Mouse (Mus musculus): ENCODE measurements around the gene Tmem164. TPM values are rescaled to one million over a fixed set of nuclear protein-coding genes. Genes with fewer than 3 reads are reported as not detected.

Tmem164 gene
- polyA plus RNA-seq, 1 experiment = 14.5 TPM

GRCm38 (mm10) chrX:142830572-142830971, 149.4 kb downstream of the Tmem164 start:
- no peaks in the 10 kb centered on the region for H3K36me3 ChIP-seq (ENCODE audit: control insufficient read depth, insufficient read depth)
- H3K27me3 ChIP-seq (ENCODE audit: control insufficient read depth, insufficient read depth, insufficient read length) = no peaks in the 10 kb centered on the region
- H3K4me3 ChIP-seq = no peak overlapping the region
- H3K79me2 ChIP-seq (ENCODE audit: control insufficient read depth, insufficient read depth) = no peaks in the 10 kb centered on the region
- H3ac ChIP-seq (ENCODE audit: control insufficient read depth, insufficient read length) = no peak overlapping the region
- H3K4me2 ChIP-seq (ENCODE audit: low read depth) = no peak overlapping the region
- TF ChIP-seq E2F4 (IDR thresholded peaks at IDR 0.05; ENCODE audit: insufficient read depth) (no peak), POLR2AphosphoS2 (IDR thresholded peaks at IDR 0.05; ENCODE audit: insufficient read length, low read depth) (no peak), REST (IDR thresholded peaks at IDR 0.05; ENCODE audit: insufficient read depth, insufficient read length) (no peak), USF1 (IDR thresholded peaks at IDR 0.05; ENCODE audit: low read depth) (no peak), MYOD1 (IDR thresholded peaks at IDR 0.05; ENCODE audit: control insufficient read depth in 1 of 3, insufficient read length in 2 of 3, low read depth in 2 of 3) (no peak), MAX (IDR thresholded peaks at IDR 0.05; ENCODE audit: low read depth) (no peak), SRF (IDR thresholded peaks at IDR 0.05; ENCODE audit: control insufficient read depth, insufficient read length, low read depth) (no peak), TCF3 (IDR thresholded peaks at IDR 0.05; ENCODE audit: insufficient read length, low read depth) (no peak), POLR2A (IDR thresholded peaks at IDR 0.05; ENCODE audit: insufficient read length, low read depth) (no peak), MYOG (IDR thresholded peaks at IDR 0.05; ENCODE audit: control insufficient read depth in 1 of 3, insufficient read depth in 1 of 3, insufficient read length in 2 of 3, low read depth in 2 of 3) (no peak), TCF12 (IDR thresholded peaks at IDR 0.05; ENCODE audit: insufficient read depth, poor library complexity, severe bottlenecking) (no peak), CEBPB (IDR thresholded peaks at IDR 0.05; ENCODE audit: insufficient read depth, poor library complexity, severe bottlenecking) (no peak)

- Histone ChIP-seq H3K4me3 (no peak overlapping the region), H3ac (ENCODE audit: control insufficient read depth, insufficient read length) (no peak overlapping the region), H3K79me2 (ENCODE audit: control insufficient read depth, insufficient read depth) (no peaks in the 10 kb centered on the region), H3K4me2 (ENCODE audit: low read depth) (no peak overlapping the region), H3K27me3 (ENCODE audit: control insufficient read depth, insufficient read depth, insufficient read length) (no peaks in the 10 kb centered on the region), H3K36me3 (ENCODE audit: control insufficient read depth, insufficient read depth) (no peaks in the 10 kb centered on the region)
- TF ChIP-seq POLR2AphosphoS2 (IDR thresholded peaks at IDR 0.05; ENCODE audit: insufficient read length, low read depth) = no peak
- no peak for TF ChIP-seq USF1 (IDR thresholded peaks at IDR 0.05; ENCODE audit: low read depth)
- TF ChIP-seq POLR2A (IDR thresholded peaks at IDR 0.05; ENCODE audit: insufficient read length, low read depth) = no peak
- no peak for TF ChIP-seq REST (IDR thresholded peaks at IDR 0.05; ENCODE audit: insufficient read depth, insufficient read length)
- no peak for TF ChIP-seq TCF3 (IDR thresholded peaks at IDR 0.05; ENCODE audit: insufficient read length, low read depth)
- no peak for TF ChIP-seq TCF12 (IDR thresholded peaks at IDR 0.05; ENCODE audit: insufficient read depth, poor library complexity, severe bottlenecking)
Observed at GRCm38 (mm10) chrX:142832221-142832620, 151.0 kb downstream of the Tmem164 start.

GRCm38 (mm10) chrX:142833164-142833796, 152.1 kb downstream of the Tmem164 start:
- Histone ChIP-seq H3K79me2 (ENCODE audit: control insufficient read depth, insufficient read depth) (no peaks in the 10 kb centered on the region), H3K36me3 (ENCODE audit: control insufficient read depth, insufficient read depth) (no peaks in the 10 kb centered on the region), H3K4me2 (ENCODE audit: low read depth) (peak overlapping the region; percentile 56), H3K4me3 (no peak overlapping the region), H3ac (ENCODE audit: control insufficient read depth, insufficient read length) (no peak overlapping the region), H3K27me3 (ENCODE audit: control insufficient read depth, insufficient read depth, insufficient read length) (no peaks in the 10 kb centered on the region)
- TF ChIP-seq CEBPB (IDR thresholded peaks at IDR 0.05; ENCODE audit: insufficient read depth, poor library complexity, severe bottlenecking) (no peak), REST (IDR thresholded peaks at IDR 0.05; ENCODE audit: insufficient read depth, insufficient read length) (no peak), SRF (IDR thresholded peaks at IDR 0.05; ENCODE audit: control insufficient read depth, insufficient read length, low read depth) (peak; percentile 96), MYOD1 (IDR thresholded peaks at IDR 0.05; ENCODE audit: control insufficient read depth in 1 of 3, insufficient read length in 2 of 3, low read depth in 2 of 3) (peak in 1 of 3 experiments; percentile 59), USF1 (IDR thresholded peaks at IDR 0.05; ENCODE audit: low read depth) (peak; percentile 34), MYOG (IDR thresholded peaks at IDR 0.05; ENCODE audit: control insufficient read depth in 1 of 3, insufficient read depth in 1 of 3, insufficient read length in 2 of 3, low read depth in 2 of 3) (peak in 1 of 3 experiments; percentile 23)

- no peak for TF ChIP-seq REST (IDR thresholded peaks at IDR 0.05; ENCODE audit: insufficient read depth, insufficient read length)
- TF ChIP-seq POLR2AphosphoS2 (IDR thresholded peaks at IDR 0.05; ENCODE audit: insufficient read length, low read depth) = no peak
- no peaks in the 10 kb centered on the region for H3K36me3 ChIP-seq (ENCODE audit: control insufficient read depth, insufficient read depth)
Observed at GRCm38 (mm10) chrX:142834807-142835206, 153.6 kb downstream of the Tmem164 start.

GRCm38 (mm10) chrX:142836399-142836798, 155.2 kb downstream of the Tmem164 start:
- H3K27me3 ChIP-seq (ENCODE audit: control insufficient read depth, insufficient read depth, insufficient read length) = no peaks in the 10 kb centered on the region
- no peak overlapping the region for H3K4me3 ChIP-seq
- TF ChIP-seq MYOG (IDR thresholded peaks at IDR 0.05; ENCODE audit: control insufficient read depth in 1 of 3, insufficient read depth in 1 of 3, insufficient read length in 2 of 3, low read depth in 2 of 3) (no peak), TCF3 (IDR thresholded peaks at IDR 0.05; ENCODE audit: insufficient read length, low read depth) (no peak), E2F4 (IDR thresholded peaks at IDR 0.05; ENCODE audit: insufficient read depth) (no peak), CEBPB (IDR thresholded peaks at IDR 0.05; ENCODE audit: insufficient read depth, poor library complexity, severe bottlenecking) (no peak), MAX (IDR thresholded peaks at IDR 0.05; ENCODE audit: low read depth) (no peak), POLR2AphosphoS2 (IDR thresholded peaks at IDR 0.05; ENCODE audit: insufficient read length, low read depth) (no peak), USF1 (IDR thresholded peaks at IDR 0.05; ENCODE audit: low read depth) (no peak), SRF (IDR thresholded peaks at IDR 0.05; ENCODE audit: control insufficient read depth, insufficient read length, low read depth) (no peak), MYOD1 (IDR thresholded peaks at IDR 0.05; ENCODE audit: control insufficient read depth in 1 of 3, insufficient read length in 2 of 3, low read depth in 2 of 3) (no peak), POLR2A (IDR thresholded peaks at IDR 0.05; ENCODE audit: insufficient read length, low read depth) (no peak), TCF12 (IDR thresholded peaks at IDR 0.05; ENCODE audit: insufficient read depth, poor library complexity, severe bottlenecking) (no peak), REST (IDR thresholded peaks at IDR 0.05; ENCODE audit: insufficient read depth, insufficient read length) (no peak)
- H3K4me2 ChIP-seq (ENCODE audit: low read depth) = no peak overlapping the region
- H3K36me3 ChIP-seq (ENCODE audit: control insufficient read depth, insufficient read depth) = no peaks in the 10 kb centered on the region
- H3K79me2 ChIP-seq (ENCODE audit: control insufficient read depth, insufficient read depth) = no peaks in the 10 kb centered on the region
- no peak overlapping the region for H3ac ChIP-seq (ENCODE audit: control insufficient read depth, insufficient read length)

More at GRCm38 (mm10) chrX:142834807-142835206, 153.6 kb downstream of the Tmem164 start:
- Histone ChIP-seq H3K79me2 (ENCODE audit: control insufficient read depth, insufficient read depth) (no peaks in the 10 kb centered on the region), H3ac (ENCODE audit: control insufficient read depth, insufficient read length) (no peak overlapping the region), H3K4me3 (no peak overlapping the region), H3K27me3 (ENCODE audit: control insufficient read depth, insufficient read depth, insufficient read length) (no peaks in the 10 kb centered on the region), H3K4me2 (ENCODE audit: low read depth) (peak overlapping the region; percentile 44)

Measured in myocyte (in vitro differentiated cells).